In genomic region chr1:128368732-128369441, GRCm38 (mm10) we compare ENCODE assay signal across 8 mouse cellular contexts. TPM values are rescaled to one million over a fixed set of nuclear protein-coding genes. Genes with fewer than 3 reads are reported as not detected.
DNase-seq lines count a peak whose midpoint lies in the region; ATAC-seq and TF ChIP-seq lines count a peak whose summit lies in the region.

No protein-coding gene starts in this region.

- 66% methylated on average over 5 of the region's 5 CpGs for WGBS in heart, postnatal 0 days
- 74% methylated on average over 5 of the region's 5 CpGs for WGBS in spleen, adult 2 months

- peak; percentile 42; the same call in 1 of the 2 replicates for TF ChIP-seq CTCF in E14TG2a.4 (conservative IDR thresholded peaks at IDR 0.05; ENCODE audit: low read length)
- TF ChIP-seq CTCF in heart, postnatal 0 days (IDR thresholded peaks at IDR 0.05; ENCODE audit: low read depth): peak; percentile 67
- TF ChIP-seq CTCF in spleen, adult 2 months (IDR thresholded peaks at IDR 0.05; ENCODE audit: extremely low read depth, insufficient read depth, insufficient read length, insufficient replicate concordance): peak; percentile 27; the same call in 1 of the 2 replicates

- H3K4me3 ChIP-seq in E14TG2a.4 (replicated peaks; ENCODE audit: low read length): no peak overlapping the region
- no peak overlapping the region for H3K4me3 ChIP-seq in heart, postnatal 0 days (ENCODE audit: low read depth, low read length)
- H3K4me3 ChIP-seq in spleen, adult 2 months (ENCODE audit: extremely low read depth, insufficient read depth, insufficient read length): no peak overlapping the region

- TF ChIP-seq EP300 in heart, postnatal 0 days (IDR thresholded peaks at IDR 0.05; ENCODE audit: low read depth): no peak

- H3K27me3 ChIP-seq in E14TG2a.4 (ENCODE audit: insufficient read depth, low read length): no peaks in the 10 kb centered on the region
- no peaks in the 10 kb centered on the region for H3K27me3 ChIP-seq in heart, postnatal 0 days (ENCODE audit: control insufficient read depth, insufficient read depth, low read length)
- no peaks in the 10 kb centered on the region for H3K27me3 ChIP-seq in spleen, adult 2 months (ENCODE audit: control insufficient read depth, insufficient read depth, low read length)

- DNase-seq in cerebellum, postnatal 14 days: peak; percentile 65 to 77
- DNase-seq in cerebellum, adult 11 months: no peak
- peak; percentile 19 for DNase-seq in heart, postnatal 0 days (ENCODE audit: low spot score)
- DNase-seq in kidney, postnatal 4 days: peak; percentile 68 to 71
- DNase-seq in spleen, adult 2 months (ENCODE audit: low read depth in 1 of 2, low spot score in 2 of 2): peak in 1 of 2 experiments; percentile 43

- peaks cover 66% of the 10 kb centered on the region for H3K36me3 ChIP-seq in E14TG2a.4 (ENCODE audit: insufficient read depth, low read length)
- H3K36me3 ChIP-seq in heart, postnatal 0 days (replicated peaks; ENCODE audit: control insufficient read depth, insufficient read depth, low read length): peaks cover 39% of the 10 kb centered on the region
- H3K36me3 ChIP-seq in spleen, adult 2 months (ENCODE audit: control insufficient read depth, insufficient read depth, low read length): peaks cover 15% of the 10 kb centered on the region

- no peak overlapping the region for H3K4me2 ChIP-seq in heart, postnatal 0 days (ENCODE audit: low read depth, low read length)

- TF ChIP-seq POLR2A in spleen, adult 2 months (IDR thresholded peaks at IDR 0.05; ENCODE audit: low read depth, low read length): no peak

- peak; percentile 93 for ATAC-seq in common myeloid progenitor, adult 5-6 weeks (replicated peaks; ENCODE audit: low read depth, poor library complexity, severe bottlenecking)
- peak; percentile 58; the same call in 1 of the 2 replicates for ATAC-seq in heart, postnatal 0 days (ENCODE audit: insufficient read depth, low read depth)
- peak; percentile 94 for ATAC-seq in megakaryocyte progenitor cell, adult 5-6 weeks (replicated peaks; ENCODE audit: poor library complexity)

- H3K9ac ChIP-seq in heart, postnatal 0 days (replicated peaks; ENCODE audit: low read depth, low read length): no peak overlapping the region

- no peak overlapping the region for H3K27ac ChIP-seq in heart, postnatal 0 days (ENCODE audit: low read depth)
- H3K27ac ChIP-seq in spleen, adult 2 months (ENCODE audit: insufficient read depth, low read length): no peak overlapping the region

- no peaks in the 10 kb centered on the region for H3K9me3 ChIP-seq in E14TG2a.4 (ENCODE audit: low read length)
- no peaks in the 10 kb centered on the region for H3K9me3 ChIP-seq in heart, postnatal 0 days (replicated peaks; ENCODE audit: control insufficient read depth, low read length)

- H3K4me1 ChIP-seq in E14TG2a.4 (replicated peaks; ENCODE audit: low read depth, low read length): 0 out of 2 replicates have a peak, but pooled peaks cover 3% of the 10 kb centered on the region
- no peaks in the 10 kb centered on the region for H3K4me1 ChIP-seq in heart, postnatal 0 days (ENCODE audit: control insufficient read depth, insufficient read depth)
- H3K4me1 ChIP-seq in spleen, adult 2 months (ENCODE audit: control insufficient read depth, insufficient read depth, insufficient read length): no peaks in the 10 kb centered on the region

RNA-seq across cellular contexts. Expression of gene Mcm6, which starts 9.4 kb away (rescaled TPM):
- total RNA-seq in common myeloid progenitor, adult 5-6 weeks (2017): 502 and 518 TPM in 2 replicates
- 54.3 and 85.4 TPM in 2 replicates for total RNA-seq in heart, postnatal 0 days (2014; rRNA removed; ENCODE audit: low replicate concordance)
- polyA plus RNA-seq in heart, postnatal 0 days (2015; fragmentation: Nextera tagmentation; extraction: Ambion mirVana): 39.6 and 43.5 TPM in 2 replicates
- 331 and 334 TPM in 2 replicates for total RNA-seq in megakaryocyte progenitor cell, adult 5-6 weeks (2015)
- 411 and 429 TPM in 2 replicates for total RNA-seq in megakaryocyte progenitor cell, adult 5-6 weeks (2017)
- 16.2 and 16.9 TPM in 2 replicates for polyA plus RNA-seq in spleen, adult 2 months (2012; rRNA removed)

RNA-seq across cellular contexts. Expression of gene Lct, which starts 40.8 kb away (rescaled TPM):
- 0.05 and 0.10 TPM in 2 replicates for total RNA-seq in common myeloid progenitor, adult 5-6 weeks (2017)
- total RNA-seq in heart, postnatal 0 days (2014; rRNA removed; ENCODE audit: low replicate concordance): 0.04 and 0.11 TPM in 2 replicates
- polyA plus RNA-seq in heart, postnatal 0 days (2015; fragmentation: Nextera tagmentation; extraction: Ambion mirVana): 0.04 and 0.08 TPM in 2 replicates
- total RNA-seq in megakaryocyte progenitor cell, adult 5-6 weeks (2015): 0.07 and 0.20 TPM in 2 replicates
- 0.75 TPM in 1 of 2 replicates, not detected in the other for total RNA-seq in megakaryocyte progenitor cell, adult 5-6 weeks (2017)
- 0.05 and 0.06 TPM in 2 replicates for polyA plus RNA-seq in spleen, adult 2 months (2012; rRNA removed)

RNA-seq across cellular contexts. Expression of gene Dars, which starts 48.3 kb away (rescaled TPM):
- 292 TPM in 2 replicates for total RNA-seq in common myeloid progenitor, adult 5-6 weeks (2017)
- 42.6 and 60.7 TPM in 2 replicates for total RNA-seq in heart, postnatal 0 days (2014; rRNA removed; ENCODE audit: low replicate concordance)
- 74.7 and 76.6 TPM in 2 replicates for polyA plus RNA-seq in heart, postnatal 0 days (2015; fragmentation: Nextera tagmentation; extraction: Ambion mirVana)
- 238 and 252 TPM in 2 replicates for total RNA-seq in megakaryocyte progenitor cell, adult 5-6 weeks (2015)
- total RNA-seq in megakaryocyte progenitor cell, adult 5-6 weeks (2017): 287 and 313 TPM in 2 replicates
- 5.5 and 7.6 TPM in 2 replicates for polyA plus RNA-seq in spleen, adult 2 months (2012; rRNA removed)
